Mouse (Mus musculus) hematopoietic stem cell, adult 5-6 weeks (primary cell): ENCODE data around the gene Dock3. TPM values are rescaled to one million over a fixed set of nuclear protein-coding genes. Genes with fewer than 3 reads are reported as not detected.
A peak's percentile ranks its signal among the peaks of the same experiment; 100 is the strongest.

Source experiments
- ATAC-seq, 2 experiments: fragments of 125-278 bp in 1 of 2; replicated peaks in 1 of 2; 2 replicates each; pipeline ENCODE4 v1.8.0; 2016 to 2017; ENCODE audit warnings: inconsistent platforms in 2 of 2, mild to moderate bottlenecking in 2 of 2, moderate number of reproducible peaks in 2 of 2, low read depth in 1 of 2, moderate TSS enrichment in 1 of 2; ENCODE audit not compliant: low FRiP score in 2 of 2, poor library complexity in 2 of 2, severe bottlenecking in 2 of 2, insufficient read depth in 1 of 2, low TSS enrichment in 1 of 2
- total RNA-seq: library from RNA; stranded (forward); fragments of 172-1452, 232-1000 nt; gene quantifications from 2 replicates; pipeline ENCODE4 v1.2.3, GENCODE M21; 2017

Gene Dock3
- total RNA-seq, 1 experiment from 2014 or later: 2.6 TPM

DNA sequence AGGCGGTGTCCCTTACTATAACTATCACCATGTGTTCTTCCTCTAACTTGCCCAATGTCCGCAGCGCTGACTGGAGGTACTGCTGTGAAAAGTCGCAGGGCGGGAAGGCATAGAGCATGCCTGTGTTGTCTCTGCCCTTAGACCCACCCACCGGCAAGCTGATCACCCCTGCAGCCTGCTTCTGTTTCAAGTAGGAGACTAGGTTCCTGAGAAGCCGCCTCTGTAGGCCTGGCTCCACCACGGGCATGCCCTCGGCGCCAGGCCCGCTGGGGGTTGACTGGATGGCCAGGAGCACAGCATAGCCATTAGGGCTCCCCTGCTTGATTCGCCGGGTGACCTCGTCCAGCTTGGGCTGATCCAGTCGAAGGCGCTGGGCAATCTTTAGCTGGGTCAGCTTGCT, 347.4 kb downstream of the Dock3 start:
- ATAC-seq: no peak

GRCm38 (mm10) chr9:106883085-106883484, 348.6 kb downstream of the Dock3 start:
- no peak for ATAC-seq

GRCm38 (mm10) chr9:106882176-106882575, 349.5 kb downstream of the Dock3 start:
- ATAC-seq: no peak

- no peak for ATAC-seq
Observed at GRCm38 (mm10) chr9:106881071-106881755, 350.5 kb downstream of the Dock3 start.

DNA sequence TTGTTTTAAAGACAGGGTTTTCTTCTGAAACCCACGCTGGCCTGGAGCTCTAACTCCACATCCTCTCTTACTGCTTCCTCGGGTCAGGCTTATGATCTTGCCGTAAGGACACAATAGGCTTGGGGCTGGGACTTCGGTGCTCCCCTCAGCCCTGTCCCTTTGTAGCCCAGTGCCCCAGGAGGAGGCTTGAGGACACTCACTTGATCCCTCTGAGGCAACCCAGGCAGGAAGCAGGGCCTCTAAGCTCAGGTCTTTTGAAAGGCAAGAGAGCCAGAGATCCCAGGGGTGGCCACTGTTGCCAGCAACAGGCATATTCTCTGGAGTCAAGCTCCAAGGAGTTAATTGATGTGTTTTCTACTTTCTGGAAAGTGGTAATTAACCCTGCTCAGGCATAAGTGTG, 352.2 kb downstream of the Dock3 start:
- ATAC-seq: no peak

DNA sequence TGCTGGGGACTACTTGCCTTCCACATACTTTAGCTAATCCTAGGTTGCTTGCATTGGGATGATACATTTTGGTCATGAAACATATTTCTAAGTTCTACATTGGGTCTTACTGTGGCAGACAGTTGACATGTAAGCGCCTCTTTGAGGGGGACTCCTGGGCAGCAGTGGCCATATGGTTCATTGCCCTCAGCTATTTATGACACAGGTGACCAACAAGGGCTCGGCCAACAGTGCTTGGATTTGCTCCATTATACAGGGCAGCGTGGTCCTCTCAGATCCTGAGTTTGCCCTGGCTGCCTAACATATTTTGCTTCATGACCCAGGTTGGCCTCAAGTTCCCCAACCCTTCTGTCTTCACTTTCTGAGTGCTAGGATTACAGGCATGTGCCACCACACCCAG, 355.0 kb downstream of the Dock3 start:
- no peak for ATAC-seq

- no peak for ATAC-seq
Observed at GRCm38 (mm10) chr9:106874216-106874615, 357.5 kb downstream of the Dock3 start.

DNA sequence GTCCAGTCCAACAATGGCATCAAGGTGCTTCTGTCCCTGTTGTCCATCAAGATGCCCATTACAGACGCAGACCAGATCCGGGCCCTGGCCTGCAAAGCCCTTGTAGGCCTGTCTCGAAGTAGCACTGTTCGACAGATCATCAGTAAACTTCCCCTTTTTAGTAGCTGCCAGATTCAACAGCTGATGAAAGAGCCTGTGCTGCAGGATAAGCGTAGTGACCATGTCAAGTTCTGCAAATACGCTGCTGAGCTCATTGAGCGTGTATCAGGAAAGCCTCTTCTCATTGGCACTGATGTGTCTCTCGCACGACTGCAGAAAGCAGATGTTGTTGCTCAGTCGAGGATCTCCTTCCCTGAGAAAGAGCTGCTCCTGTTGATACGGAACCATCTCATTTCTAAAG, 373.7 kb downstream of the Dock3 start:
- peak in 1 of 2 experiments; percentile 36; a peak in 1 of 4 replicates for ATAC-seq

DNA sequence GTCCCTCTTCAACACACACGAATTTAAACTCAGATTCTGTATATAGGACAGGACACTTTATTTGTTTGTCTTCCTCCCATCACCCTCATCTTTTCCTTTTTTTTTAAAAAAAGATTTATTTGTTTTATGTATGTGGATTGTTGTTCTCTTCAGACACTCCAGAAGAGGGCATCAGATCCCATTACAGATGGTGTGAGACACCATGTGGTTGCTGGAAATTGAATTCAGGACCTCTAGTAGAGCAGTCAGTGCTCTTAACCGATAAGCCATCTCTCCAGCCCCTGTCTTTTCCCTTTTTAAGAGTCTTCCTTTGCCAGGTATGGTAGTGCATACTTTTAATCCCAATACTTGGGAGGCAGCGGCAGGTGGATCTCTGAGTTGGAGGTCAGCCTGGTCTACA, 375.0 kb downstream of the Dock3 start:
- ATAC-seq: no peak

Other genes with a start within 250 kb of the Dock3 start
- 62.0 and 62.6 TPM in 2 replicates for gene Mapkapk3, start 58.0 kb upstream of the Dock3 start, total RNA-seq
- gene Cish, start 64.1 kb upstream of the Dock3 start, total RNA-seq: 1.4 and 3.5 TPM in 2 replicates
- gene Hemk1, start 106.4 kb upstream of the Dock3 start, total RNA-seq: 11.5 and 37.2 TPM in 2 replicates
- gene 6430571L13Rik, start 108.7 kb upstream of the Dock3 start, total RNA-seq: 0.25 and 0.50 TPM in 2 replicates
- 0.19 and 1.8 TPM in 2 replicates for gene Cacna2d2, start 167.7 kb upstream of the Dock3 start, total RNA-seq